ENCODE assay signal across 7 mouse cellular contexts in genomic region chr11:6274387-6275093, GRCm38 (mm10). TPM values are rescaled to one million over a fixed set of nuclear protein-coding genes. Genes with fewer than 3 reads are reported as not detected.
DNase-seq lines count a peak whose midpoint lies in the region; ATAC-seq lines count a peak whose summit lies in the region.

Gene Tmed4 (minus strand): TSS chr11:6274870.

- intact Hi-C loops in gastrocnemius, postnatal 36 days (cut with DNase I): no loop called here
- intact Hi-C loops in left cerebral cortex, postnatal 25 days (cut with DNase I): loop anchor here (2.0 kb wide), 1 partner anchor 16 kb away; the partner anchor contains the start of gene Ogdh

- no peaks in the 10 kb centered on the region for H3K9me3 ChIP-seq in intestine, embryonic 15.5 days
- H3K9me3 ChIP-seq in midbrain, embryonic 10.5 days (replicated peaks): no peaks in the 10 kb centered on the region

- peak within 1 kb of the TSS; percentile 19; the same call in 1 of the 2 replicates for H3K27ac ChIP-seq in intestine, embryonic 15.5 days
- H3K27ac ChIP-seq in midbrain, embryonic 10.5 days (replicated peaks): peak within 1 kb of the TSS; percentile 94

- WGBS in intestine, embryonic 15.5 days: under 1% methylated on average over 39 of the region's 39 CpGs
- WGBS in midbrain, embryonic 10.5 days: under 1% methylated on average over 39 of the region's 39 CpGs

- H3K4me1 ChIP-seq in intestine, embryonic 15.5 days (replicated peaks): peaks cover 10% of the 10 kb centered on the region; the same call in 1 of the 2 replicates
- peaks cover 29% of the 10 kb centered on the region for H3K4me1 ChIP-seq in midbrain, embryonic 10.5 days

- peak; percentile 98 for DNase-seq in adrenal gland, adult 2 months
- DNase-seq in embryo, embryonic 11.5 days (ENCODE audit: low read depth, low spot score): peak; percentile 98
- DNase-seq in gastrocnemius, postnatal 36 days: peak; percentile 97 to 99
- DNase-seq in left cerebral cortex, postnatal 25 days (ENCODE audit: low spot score in 2 of 2): peak; percentile 97 to 98
- DNase-seq in midbrain, embryonic 10.5 days (ENCODE audit: low spot score): peak; percentile 96
- DNase-seq in right cerebral cortex, postnatal 4 days: peak; percentile 99

- ATAC-seq in intestine, embryonic 15.5 days: peak; percentile 99

- no peaks in the 10 kb centered on the region for H3K27me3 ChIP-seq in intestine, embryonic 15.5 days (replicated peaks)
- H3K27me3 ChIP-seq in midbrain, embryonic 10.5 days (ENCODE audit: low read depth, poor library complexity, severe bottlenecking): no peaks in the 10 kb centered on the region

- H3K36me3 ChIP-seq in intestine, embryonic 15.5 days: peaks cover 8% of the 10 kb centered on the region; the same call in 1 of the 2 replicates
- peaks cover 38% of the 10 kb centered on the region for H3K36me3 ChIP-seq in midbrain, embryonic 10.5 days

- peak within 1 kb of the TSS; percentile 76 for H3K9ac ChIP-seq in intestine, embryonic 15.5 days

- H3K4me2 ChIP-seq in intestine, embryonic 15.5 days (replicated peaks): peak within 1 kb of the TSS; percentile 72

- H3K4me3 ChIP-seq in intestine, embryonic 15.5 days (replicated peaks): peak within 1 kb of the TSS; percentile 75
- peak within 1 kb of the TSS; percentile 99 for H3K4me3 ChIP-seq in midbrain, embryonic 10.5 days

RNA-seq across cellular contexts. Expression of gene Tmed4, which starts in this region (rescaled TPM):
- 100 to 1,000 TPM; 113 to 118 TPM for total RNA-seq in adrenal gland, adult 2 months (2021)
- 116 and 154 TPM in 2 replicates for polyA plus RNA-seq in adrenal gland, adult 2 months (2012; rRNA removed)
- 10 to 100 TPM; 51.6 to 60.8 TPM for total RNA-seq in gastrocnemius, postnatal 36 days (2021)
- polyA plus RNA-seq in intestine, embryonic 15.5 days (2015; fragmentation: Nextera tagmentation; extraction: Ambion mirVana): 129 and 137 TPM in 2 replicates
- total RNA-seq in left cerebral cortex, postnatal 25 days (2021): 10 to 100 TPM; 88.9 to 94.6 TPM
- polyA plus RNA-seq in midbrain, embryonic 10.5 days (2016; fragmentation: Nextera tagmentation; extraction: Ambion mirVana): 131 and 140 TPM in 2 replicates

Comparison
In these comparisons a context has a peak if more than half of its experiments do, and no peak if none do; other contexts are left out.
1. Peak in every context shown above with its lines: DNase-seq, ATAC-seq, H3K4me3 ChIP-seq and H3K27ac ChIP-seq.